Mouse (Mus musculus): ENCODE results near the gene Usb1.

The Usb1 gene

GRCm38 (mm10) chr8:95331720-95332436, at the start of gene Usb1, which contains the start of gene Zfp319:
Gene Usb1, plus strand, starts transcription at chr8:95332284.
Gene Zfp319, minus strand, starts transcription at chr8:95331950.
- CTCF ChIA-PET: interaction anchor here (0.6 to 0.7 kb wide), 2 partner anchors 96 to 157 kb away, joined by 3 to 4 read pairs; no protein-coding TSS in a partner anchor

- CTCF ChIA-PET: no interaction called here
Observed at GRCm38 (mm10) chr8:95289066-95289650, 42.9 kb upstream of the Usb1 start.

GRCm38 (mm10) chr8:95293172-95293571, 38.9 kb upstream of the Usb1 start:
- CTCF ChIA-PET: no interaction called here

- CTCF ChIA-PET: interaction anchor here (0.6 kb wide), 1 partner anchor 55 kb away, joined by 4 read pairs; no protein-coding TSS in a partner anchor
Observed at GRCm38 (mm10) chr8:95293891-95294290, 38.2 kb upstream of the Usb1 start.

GRCm38 (mm10) chr8:95302410-95302809, 29.7 kb upstream of the Usb1 start:
- CTCF ChIA-PET: interaction anchor here (0.6 kb wide), 1 partner anchor 141 kb away, joined by 9 read pairs; no protein-coding TSS in a partner anchor

- CTCF ChIA-PET: no interaction called here
Observed at GRCm38 (mm10) chr8:95305526-95305925, 26.6 kb upstream of the Usb1 start.

GRCm38 (mm10) chr8:95306431-95306830, 25.7 kb upstream of the Usb1 start, which contains the start of gene Cngb1:
Gene Cngb1, minus strand, starts transcription at chr8:95306585.
- CTCF ChIA-PET: no interaction called here

- CTCF ChIA-PET: no interaction called here
Observed at GRCm38 (mm10) chr8:95310342-95310970, 21.6 kb upstream of the Usb1 start, which contains the start of gene Tepp. Gene Tepp, plus strand, starts transcription at chr8:95310566.

- CTCF ChIA-PET: no interaction called here
Observed at GRCm38 (mm10) chr8:95312836-95313235, 19.2 kb upstream of the Usb1 start.

GRCm38 (mm10) chr8:95313857-95314256, 18.2 kb upstream of the Usb1 start:
- CTCF ChIA-PET: no interaction called here

GRCm38 (mm10) chr8:95314707-95315106, 17.4 kb upstream of the Usb1 start:
- CTCF ChIA-PET: no interaction called here

- CTCF ChIA-PET: no interaction called here
Observed at GRCm38 (mm10) chr8:95315350-95315749, 16.7 kb upstream of the Usb1 start.

GRCm38 (mm10) chr8:95320224-95321139, 11.6 kb upstream of the Usb1 start:
- CTCF ChIA-PET: no interaction called here

GRCm38 (mm10) chr8:95323201-95323600, 8.9 kb upstream of the Usb1 start:
- CTCF ChIA-PET: no interaction called here

- CTCF ChIA-PET: interaction anchor here (0.6 to 0.7 kb wide), 2 partner anchors 121 to 270 kb away, joined by 3 read pairs; no protein-coding TSS in a partner anchor
Observed at GRCm38 (mm10) chr8:95324646-95325045, 7.4 kb upstream of the Usb1 start.

- CTCF ChIA-PET: no interaction called here
Observed at GRCm38 (mm10) chr8:95326822-95327221, 5.3 kb upstream of the Usb1 start.

GRCm38 (mm10) chr8:95327866-95328465, 4.1 kb upstream of the Usb1 start:
- CTCF ChIA-PET: no interaction called here

- CTCF ChIA-PET: interaction anchor here (0.5 to 1.2 kb wide), 2 partner anchors 76 to 460 kb away, joined by 3 read pairs; no protein-coding TSS in a partner anchor
Observed at GRCm38 (mm10) chr8:95330367-95330766, 1.7 kb upstream of the Usb1 start.

GRCm38 (mm10) chr8:95331156-95331719, 846 bp upstream of the Usb1 start:
- CTCF ChIA-PET: interaction anchor here (0.6 kb wide), 1 partner anchor 500 kb away, joined by 3 read pairs; no protein-coding TSS in a partner anchor

GRCm38 (mm10) chr8:95332437-95333199, 534 bp downstream of the Usb1 start:
- CTCF ChIA-PET: interaction anchor here (0.5 to 0.7 kb wide), 3 partner anchors 95 to 461 kb away, joined by 3 to 4 read pairs (median 3); no protein-coding TSS in a partner anchor

Data from spleen, embryonic (tissue).